Mouse (Mus musculus) MEL (cell line): ENCODE data around the gene Maml3. TPM values are rescaled to one million over a fixed set of nuclear protein-coding genes. Genes with fewer than 3 reads are reported as not detected.

Experiments
- DNase-seq: peaks from one replicate; pipeline ENCODE4 v3.0.0; 2011; ENCODE audit warnings: low read depth, low spot score
- H3K27ac ChIP-seq: 2 replicates; pipeline ENCODE4 v1.5.1; 2012; ENCODE audit warnings: low read depth, mild to moderate bottlenecking, control low read depth, low read length, moderate library complexity; ENCODE audit not compliant: control insufficient read depth
- H3K27me3 ChIP-seq, 2 experiments: fragments of 150-350 bp in 1 of 2; sonication (generic) in 1 of 2; 2 replicates each; pipeline ENCODE4 v1.6.1; 2012; ENCODE audit warnings: low read length in 2 of 2, mild to moderate bottlenecking in 2 of 2, improper control_type of control experiment in 1 of 2, moderate library complexity in 1 of 2; ENCODE audit not compliant: insufficient read depth in 2 of 2, control insufficient read depth in 1 of 2
- H3K36me3 ChIP-seq, 2 experiments: 2 replicates each; pipeline ENCODE4 v1.6.1; 2012 to 2014; ENCODE audit warnings: low read length in 2 of 2, improper control_type of control experiment in 1 of 2, inconsistent platforms in 1 of 2, mild to moderate bottlenecking in 1 of 2; ENCODE audit not compliant: insufficient read depth in 2 of 2, control insufficient read depth in 1 of 2
- H3K4me1 ChIP-seq, 2 experiments: fragments of 150-350 bp in 1 of 2; sonication (generic) in 1 of 2; 2 replicates each; pipeline ENCODE4 v1.6.1; 2012; ENCODE audit warnings: low read length in 2 of 2, improper control_type of control experiment in 1 of 2, mild to moderate bottlenecking in 1 of 2; ENCODE audit not compliant: insufficient read depth in 2 of 2, control insufficient read depth in 1 of 2
- H3K4me3 ChIP-seq, 2 experiments: fragments of 150-350 bp in 1 of 2; sonication (generic) in 1 of 2; 2 replicates each; pipeline ENCODE4 v1.5.1; 2012; ENCODE audit warnings: low read depth in 2 of 2, low read length in 2 of 2, mild to moderate bottlenecking in 2 of 2, moderate library complexity in 2 of 2, control low read depth in 1 of 2, improper control_type of control experiment in 1 of 2; ENCODE audit not compliant: control insufficient read depth in 1 of 2, insufficient read depth in 1 of 2
- H3K79me2 ChIP-seq: 2 replicates; pipeline ENCODE4 v1.6.1; 2012; ENCODE audit warnings: mild to moderate bottlenecking, low read length, moderate library complexity; ENCODE audit not compliant: control insufficient read depth, poor library complexity, insufficient read depth
- H3K9ac ChIP-seq: 2 replicates; pipeline ENCODE4 v1.6.1; 2012; ENCODE audit warnings: low read depth, mild to moderate bottlenecking, control low read depth, low read length, moderate library complexity; ENCODE audit not compliant: control insufficient read depth, poor library complexity, severe bottlenecking
- H3K9me3 ChIP-seq: fragments of 150-350 bp; sonication (generic); replicated peaks from 2 replicates; pipeline ENCODE4 v1.6.1; 2012; ENCODE audit warnings: mild to moderate bottlenecking, low read length, improper control_type of control experiment, moderate library complexity; ENCODE audit not compliant: insufficient read depth
- BHLHE40 ChIP-seq: IDR thresholded peaks from 2 replicates; pipeline ENCODE4 v1.6.1; 2012; ENCODE audit warnings: low read depth, mild to moderate bottlenecking, inconsistent platforms, low read length, improper control_type of control experiment, borderline replicate concordance
- CHD2 ChIP-seq: IDR thresholded peaks from 2 replicates; pipeline ENCODE4 v1.6.1; 2011; ENCODE audit warnings: low read length, improper control_type of control experiment
- CTCF ChIP-seq, 3 experiments: IDR thresholded peaks in 2 of 3; conservative IDR thresholded peaks in 1 of 3; 2 replicates each; pipeline ENCODE4 v1.5.1; 2011 to 2012; ENCODE audit warnings: low read length in 3 of 3, low read depth in 2 of 3, mild to moderate bottlenecking in 2 of 3, improper control_type of control experiment in 1 of 3, inconsistent platforms in 1 of 3, mixed read lengths in 1 of 3, moderate library complexity in 1 of 3; ENCODE audit not compliant: control insufficient read depth in 1 of 3, insufficient read depth in 1 of 3, poor library complexity in 1 of 3, severe bottlenecking in 1 of 3
- E2F4 ChIP-seq: IDR thresholded peaks from 2 replicates; pipeline ENCODE4 v1.6.1; 2011; ENCODE audit warnings: low read depth, low read length, improper control_type of control experiment, borderline replicate concordance
- EP300 ChIP-seq, 2 experiments: IDR thresholded peaks; 2 replicates each; pipeline ENCODE4 v1.6.1; 2011; ENCODE audit warnings: improper control_type of control experiment in 2 of 2, low read length in 2 of 2, low read depth in 1 of 2, mild to moderate bottlenecking in 1 of 2
- ETS1 ChIP-seq: IDR thresholded peaks from 2 replicates; pipeline ENCODE4 v1.6.1; 2012; ENCODE audit warnings: low read depth, mild to moderate bottlenecking, inconsistent platforms, low read length, improper control_type of control experiment, moderate library complexity
- MAX ChIP-seq: IDR thresholded peaks from 2 replicates; pipeline ENCODE4 v1.6.1; 2011; ENCODE audit warnings: low read length, improper control_type of control experiment
- MAZ ChIP-seq: IDR thresholded peaks from 2 replicates; pipeline ENCODE4 v1.6.1; 2012; ENCODE audit warnings: low read depth, mild to moderate bottlenecking, inconsistent platforms, low read length, improper control_type of control experiment
- MXI1 ChIP-seq: IDR thresholded peaks from 2 replicates; pipeline ENCODE4 v1.6.1; 2011; ENCODE audit warnings: mild to moderate bottlenecking, low read depth, low read length, improper control_type of control experiment
- MYB ChIP-seq: IDR thresholded peaks from 2 replicates; pipeline ENCODE4 v1.6.1; 2011; ENCODE audit warnings: mild to moderate bottlenecking, low read depth, low read length, improper control_type of control experiment
- MYC ChIP-seq: IDR thresholded peaks from 2 replicates; pipeline ENCODE4 v1.6.1; 2011; ENCODE audit warnings: low read depth, mild to moderate bottlenecking, low read length, improper control_type of control experiment, moderate library complexity
- NELFE ChIP-seq: IDR thresholded peaks from 2 replicates; pipeline ENCODE4 v1.6.1; 2011; ENCODE audit warnings: low read depth, low read length, improper control_type of control experiment
- NRF1 ChIP-seq: IDR thresholded peaks from 2 replicates; pipeline ENCODE4 v1.6.1; 2014; ENCODE audit warnings: low read depth, mild to moderate bottlenecking, inconsistent platforms, low read length, improper control_type of control experiment, moderate library complexity; ENCODE audit not compliant: poor library complexity, insufficient read depth, severe bottlenecking
- RAD21 ChIP-seq: IDR thresholded peaks from 2 replicates; pipeline ENCODE4 v1.6.1; 2011; ENCODE audit warnings: mild to moderate bottlenecking, low read depth, low read length, improper control_type of control experiment
- RCOR1 ChIP-seq: IDR thresholded peaks from 2 replicates; pipeline ENCODE4 v1.6.1; 2012; ENCODE audit warnings: low read depth, mild to moderate bottlenecking, inconsistent platforms, low read length, improper control_type of control experiment
- SIN3A ChIP-seq: IDR thresholded peaks from 2 replicates; pipeline ENCODE4 v1.6.1; 2012; ENCODE audit warnings: low read length, improper control_type of control experiment, inconsistent platforms
- SMC3 ChIP-seq: IDR thresholded peaks from 2 replicates; pipeline ENCODE4 v1.6.1; 2011; ENCODE audit warnings: low read depth, low read length, improper control_type of control experiment
- TBP ChIP-seq: IDR thresholded peaks from 2 replicates; pipeline ENCODE4 v1.8.0; 2011; ENCODE audit warnings: low read depth, low read length, improper control_type of control experiment
- USF1 ChIP-seq: IDR thresholded peaks from 2 replicates; pipeline ENCODE4 v1.6.1; 2014; ENCODE audit warnings: low read depth, mild to moderate bottlenecking, inconsistent platforms, low read length, improper control_type of control experiment, moderate library complexity
- ZC3H11A ChIP-seq: IDR thresholded peaks from 2 replicates; pipeline ENCODE4 v1.6.1; 2012; ENCODE audit warnings: low read depth, mild to moderate bottlenecking, inconsistent platforms, low read length, improper control_type of control experiment
- ZMIZ1 ChIP-seq: IDR thresholded peaks from 2 replicates; pipeline ENCODE4 v1.6.1; 2012; ENCODE audit warnings: low read depth, mild to moderate bottlenecking, inconsistent platforms, low read length, improper control_type of control experiment, moderate library complexity
- ZNF384 ChIP-seq: IDR thresholded peaks from 2 replicates; pipeline ENCODE4 v1.6.1; 2012; ENCODE audit warnings: low read depth, mild to moderate bottlenecking, inconsistent platforms, low read length, improper control_type of control experiment
- polyA plus RNA-seq, 2 experiments: library from polyadenylated mRNA; stranded (reverse) in 1 of 2; unstranded in 1 of 2; fragments of >175 nt in 1 of 2; fragments of >200 nt in 1 of 2; gene quantifications; 2 replicates each; pipeline versions ENCODE4 v1.2.1 to v1.2.4; 2012; ENCODE audit warnings: low replicate concordance in 2 of 2, low read depth in 1 of 2; ENCODE audit not compliant: insufficient read length in 2 of 2, insufficient read depth in 1 of 2, missing spikeins in 1 of 2
- total RNA-seq: library from RNA; depleted of rRNA; stranded (reverse); fragments of 300-350 nt; gene quantifications from 2 replicates; pipeline ENCODE4 v1.2.3, GENCODE M21; 2012

The Maml3 gene
- total and polyA plus RNA-seq, 3 experiments: 2.0 to 4.1 TPM; not detected in 1

GRCm38 (mm10) chr3:51773587-51773986 lies 331.3 kb downstream of the Maml3 start:
- H3K79me2 ChIP-seq: no peaks in the 10 kb centered on the region
- H3K9me3 ChIP-seq: no peaks in the 10 kb centered on the region
- H3K27me3 ChIP-seq: no peaks in the 10 kb centered on the region
- TF ChIP-seq NRF1: no peak
- TF ChIP-seq SMC3: no peak
- TF ChIP-seq CTCF (IDR thresholded peaks at IDR 0.05 in 2 of 3, conservative IDR thresholded peaks at IDR 0.05 in 1 of 3; ENCODE audit: control insufficient read depth in 1 of 3, insufficient read depth in 1 of 3, low read depth in 2 of 3, low read length in 3 of 3, poor library complexity in 1 of 3, severe bottlenecking in 1 of 3): no peak
- TF ChIP-seq MAZ: no peak
- no peak for TF ChIP-seq E2F4
- TF ChIP-seq ETS1: no peak
- TF ChIP-seq ZC3H11A: no peak
- no peak for TF ChIP-seq ZNF384
- TF ChIP-seq CHD2: no peak
- TF ChIP-seq ZMIZ1: no peak
- no peak for TF ChIP-seq MXI1
- TF ChIP-seq TBP: no peak
- no peak for TF ChIP-seq EP300 (IDR thresholded peaks at IDR 0.05; ENCODE audit: low read depth in 1 of 2, low read length in 2 of 2)
- no peak for TF ChIP-seq USF1
- no peak for TF ChIP-seq RAD21
- no peak for TF ChIP-seq SIN3A
- TF ChIP-seq BHLHE40: no peak
- no peak for TF ChIP-seq MYC
- no peak for TF ChIP-seq RCOR1
- no peak overlapping the region for H3K27ac ChIP-seq
- H3K4me3 ChIP-seq: no peak overlapping the region
- no peaks in the 10 kb centered on the region for H3K4me1 ChIP-seq
- no peak for DNase-seq
- no peak overlapping the region for H3K9ac ChIP-seq
- no peaks in the 10 kb centered on the region for H3K36me3 ChIP-seq

GRCm38 (mm10) chr3:51771839-51772630 lies 332.8 kb downstream of the Maml3 start:
- H3K79me2 ChIP-seq: no peaks in the 10 kb centered on the region
- H3K9ac ChIP-seq: no peak overlapping the region
- DNase-seq: no peak
- no peaks in the 10 kb centered on the region for H3K36me3 ChIP-seq
- no peaks in the 10 kb centered on the region for H3K9me3 ChIP-seq
- H3K27me3 ChIP-seq: no peaks in the 10 kb centered on the region
- no peak for TF ChIP-seq MAX
- TF ChIP-seq CHD2: no peak
- no peak for TF ChIP-seq MYB
- TF ChIP-seq ZC3H11A: no peak
- no peak for TF ChIP-seq EP300 (IDR thresholded peaks at IDR 0.05; ENCODE audit: low read depth in 1 of 2, low read length in 2 of 2)
- no peak for TF ChIP-seq NELFE
- TF ChIP-seq BHLHE40: no peak
- no peak for TF ChIP-seq MXI1
- no peaks in the 10 kb centered on the region for H3K4me1 ChIP-seq
- H3K4me3 ChIP-seq: no peak overlapping the region
- no peak overlapping the region for H3K27ac ChIP-seq
